Mouse (Mus musculus): Measurements from ENCODE around the gene Tufm. TPM values are rescaled to one million over a fixed set of nuclear protein-coding genes. Genes with fewer than 3 reads are reported as not detected.

Gene Tufm
- polyA plus RNA-seq, 1 experiment from 2014 or later, result 178 TPM

DNA sequence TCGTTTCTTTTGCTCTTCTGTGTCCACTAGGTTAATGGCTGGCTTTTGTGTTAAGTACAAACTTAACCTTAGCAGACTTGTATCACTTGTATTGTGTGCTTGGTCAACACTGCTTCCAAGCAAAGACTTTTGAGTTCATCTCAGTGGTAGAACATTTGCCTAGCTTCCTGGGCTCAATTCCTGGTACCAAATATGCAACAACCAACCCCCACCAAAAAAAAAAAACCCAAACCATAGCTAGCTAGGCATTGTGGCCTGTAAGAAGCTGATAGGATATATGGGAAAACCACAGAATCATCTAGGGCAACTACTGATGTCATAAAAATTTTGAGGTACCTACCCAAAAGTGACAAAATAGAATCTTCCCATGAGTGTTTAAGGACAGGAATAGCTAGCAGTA lies 3.8 kb downstream of the Tufm start:
- no peak for DNase-seq (ENCODE audit: low spot score)
- H3K36me3 ChIP-seq, result peaks cover 77% of the 10 kb centered on the region
- peaks cover 13% of the 10 kb centered on the region for H3K4me1 ChIP-seq
- H3K4me3 ChIP-seq, result no peak overlapping the region
- 93% methylated on average over 1 of the region's 1 CpGs for WGBS
- no peaks in the 10 kb centered on the region for H3K27me3 ChIP-seq (ENCODE audit: low read depth, poor library complexity, severe bottlenecking)
- no peak overlapping the region for H3K27ac ChIP-seq (replicated peaks)
- H3K9me3 ChIP-seq (replicated peaks), result no peaks in the 10 kb centered on the region

DNA sequence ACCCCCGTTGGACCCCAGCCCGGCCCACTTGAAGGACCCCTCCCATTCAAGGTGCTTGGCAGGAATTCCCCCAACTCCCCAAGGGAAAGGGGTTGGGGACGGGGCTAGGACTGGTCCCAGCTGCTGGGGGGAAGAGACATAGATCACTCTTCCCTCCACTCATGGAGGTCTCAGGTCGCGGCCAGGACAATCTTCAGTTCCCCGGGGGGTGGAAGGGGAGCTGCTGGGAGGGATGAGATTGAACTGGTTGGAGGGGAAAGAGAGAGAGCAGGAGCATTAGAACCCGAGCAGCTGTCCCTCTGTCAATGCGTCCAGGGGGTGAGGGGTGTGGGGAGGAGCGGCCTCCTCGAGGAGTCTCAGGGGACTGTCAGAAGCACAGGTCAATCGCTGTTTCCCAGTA lies 4.8 kb downstream of the Tufm start:
- Histone ChIP-seq H3K4me1 (peaks cover 10% of the 10 kb centered on the region), H3K4me3 (no peak overlapping the region), H3K9me3 (replicated peaks) (no peaks in the 10 kb centered on the region), H3K36me3 (peaks cover 86% of the 10 kb centered on the region), H3K27ac (replicated peaks) (no peak overlapping the region), H3K27me3 (ENCODE audit: low read depth, poor library complexity, severe bottlenecking) (no peaks in the 10 kb centered on the region)
- DNase-seq (ENCODE audit: low spot score), result no peak
- 72% methylated on average over 11 of the region's 11 CpGs for WGBS

GRCm38 (mm10) chr7:126494120-126494519 lies 7.0 kb downstream of the Tufm start:
- DNase-seq (ENCODE audit: low spot score), result no peak
- no peaks in the 10 kb centered on the region for H3K9me3 ChIP-seq (replicated peaks)
- no peaks in the 10 kb centered on the region for H3K27me3 ChIP-seq (ENCODE audit: low read depth, poor library complexity, severe bottlenecking)
- WGBS, result 92% methylated on average over 6 of the region's 6 CpGs
- no peak overlapping the region for H3K27ac ChIP-seq (replicated peaks)
- peaks cover 99% of the 10 kb centered on the region for H3K36me3 ChIP-seq
- no peaks in the 10 kb centered on the region for H3K4me1 ChIP-seq
- H3K4me3 ChIP-seq, result no peak overlapping the region

- Histone ChIP-seq H3K27ac (replicated peaks) (no peak overlapping the region), H3K9me3 (replicated peaks) (no peaks in the 10 kb centered on the region), H3K27me3 (ENCODE audit: low read depth, poor library complexity, severe bottlenecking) (no peaks in the 10 kb centered on the region), H3K36me3 (peaks cover 98% of the 10 kb centered on the region), H3K4me3 (no peak overlapping the region), H3K4me1 (peaks cover 9% of the 10 kb centered on the region)
- no peak for DNase-seq (ENCODE audit: low spot score)
- 93% methylated on average over 5 of the region's 5 CpGs for WGBS
Observed at GRCm38 (mm10) chr7:126496475-126496874, 9.3 kb downstream of the Tufm start.

DNA sequence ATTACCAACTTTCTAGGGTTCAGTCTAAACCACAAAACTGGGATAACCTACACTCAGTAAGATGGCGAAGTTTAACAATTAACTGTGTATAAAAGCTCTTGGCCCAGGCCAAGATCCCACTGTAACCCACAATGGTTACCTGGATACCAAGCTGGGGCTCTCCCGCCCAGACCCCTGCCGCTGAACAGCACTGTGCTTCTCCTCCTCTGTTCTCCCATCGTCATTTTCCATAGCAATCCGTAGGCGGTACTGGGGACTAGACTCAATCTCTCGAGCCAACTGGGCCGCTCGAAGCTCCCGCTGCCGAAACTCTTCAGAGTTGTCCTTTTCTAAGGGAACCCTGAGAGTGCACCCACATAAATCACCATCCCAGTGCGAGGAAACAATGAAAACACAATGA lies 10.8 kb downstream of the Tufm start:
- Histone ChIP-seq H3K36me3 (peaks cover 83% of the 10 kb centered on the region), H3K27ac (replicated peaks) (no peak overlapping the region), H3K27me3 (ENCODE audit: low read depth, poor library complexity, severe bottlenecking) (no peaks in the 10 kb centered on the region), H3K4me1 (peaks cover 11% of the 10 kb centered on the region), H3K9me3 (replicated peaks) (no peaks in the 10 kb centered on the region), H3K4me3 (no peak overlapping the region)
- DNase-seq (ENCODE audit: low spot score), result no peak
- 97% methylated on average over 12 of the region's 12 CpGs for WGBS

DNA sequence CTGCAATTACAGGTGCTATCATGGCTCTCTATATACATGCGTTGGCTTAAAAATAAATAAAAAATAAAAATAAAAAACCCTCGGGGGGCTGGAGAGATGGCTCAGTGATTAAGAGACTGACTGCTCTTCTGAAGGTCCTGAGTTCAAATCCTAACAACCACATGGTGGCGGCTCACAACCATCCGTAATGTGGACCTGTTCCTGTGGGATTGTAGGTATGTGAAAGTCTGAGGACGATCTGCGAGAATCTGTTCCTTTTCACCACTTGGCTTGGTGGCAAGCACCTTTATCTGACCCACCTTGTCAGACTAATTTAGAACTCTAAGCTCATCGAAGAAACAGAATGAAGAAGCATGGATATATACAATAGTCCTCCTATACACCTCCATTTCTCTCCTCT lies 12.3 kb downstream of the Tufm start:
- no peak overlapping the region for H3K4me3 ChIP-seq
- no peak for DNase-seq (ENCODE audit: low spot score)
- no peaks in the 10 kb centered on the region for H3K9me3 ChIP-seq (replicated peaks)
- H3K36me3 ChIP-seq, result peaks cover 69% of the 10 kb centered on the region
- H3K27me3 ChIP-seq (ENCODE audit: low read depth, poor library complexity, severe bottlenecking), result no peaks in the 10 kb centered on the region
- peaks cover 19% of the 10 kb centered on the region for H3K4me1 ChIP-seq
- no peak overlapping the region for H3K27ac ChIP-seq (replicated peaks)
- 93% methylated on average over 7 of the region's 7 CpGs for WGBS

DNA sequence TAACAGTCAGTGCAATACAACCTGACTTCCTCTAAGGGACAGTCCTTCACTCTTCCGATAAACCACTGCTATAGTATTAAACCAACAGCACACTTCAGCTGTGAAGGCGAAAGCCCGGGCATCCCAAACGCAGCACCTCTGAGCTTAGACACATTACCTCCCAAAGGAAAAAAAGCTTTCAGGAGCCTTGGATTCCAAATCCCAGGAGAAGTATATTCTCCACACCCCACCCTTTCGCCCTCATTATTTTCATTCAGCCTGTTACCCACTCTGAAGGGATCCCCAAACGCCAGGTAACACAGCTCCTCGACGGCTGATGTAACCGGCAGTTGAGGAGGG lies 14.5 kb downstream of the Tufm start:
- peaks cover 47% of the 10 kb centered on the region for H3K36me3 ChIP-seq
- H3K4me1 ChIP-seq, result peaks cover 28% of the 10 kb centered on the region
- DNase-seq (ENCODE audit: low spot score), result no peak
- no peaks in the 10 kb centered on the region for H3K9me3 ChIP-seq (replicated peaks)
- peak overlapping the region; percentile 100 for H3K4me3 ChIP-seq
- H3K27me3 ChIP-seq (ENCODE audit: low read depth, poor library complexity, severe bottlenecking), result no peaks in the 10 kb centered on the region
- peak overlapping the region; percentile 100 for H3K27ac ChIP-seq (replicated peaks)
- WGBS, result 5% methylated on average over 9 of the region's 9 CpGs

DNA sequence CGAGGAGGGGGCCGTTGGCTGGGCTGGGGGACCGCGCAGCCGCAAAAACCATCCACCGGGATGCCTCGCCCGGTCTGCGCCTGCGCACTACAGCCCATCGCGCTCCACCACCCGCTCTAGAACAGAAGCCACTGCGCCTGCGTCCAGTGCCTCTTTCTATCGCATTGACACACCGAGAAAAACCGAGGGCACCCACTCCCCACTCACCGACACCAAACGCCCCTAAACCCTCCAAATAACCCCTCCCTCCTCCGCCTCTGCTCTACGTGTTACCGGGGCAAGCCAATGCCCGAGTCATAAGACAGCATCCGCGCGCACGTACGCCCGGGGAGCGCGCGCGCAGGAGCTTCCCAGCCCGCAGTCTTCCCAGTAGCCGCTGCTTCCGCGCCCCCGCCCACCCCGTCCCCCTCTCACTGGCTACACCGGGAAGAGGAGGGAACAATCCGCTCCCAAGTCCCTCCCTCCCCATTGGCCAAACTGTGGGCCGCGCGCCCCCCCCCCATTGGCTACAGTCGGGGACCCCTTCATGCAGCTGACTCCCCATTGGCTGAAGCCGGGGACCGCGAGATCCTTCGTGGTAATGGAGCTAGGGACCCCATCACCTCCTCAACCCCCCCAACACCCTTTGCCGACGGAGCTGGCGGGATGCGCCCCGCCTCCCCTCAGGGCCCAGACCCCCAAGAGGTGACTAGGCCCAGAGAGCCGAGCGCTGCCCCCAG lies 15.0 kb downstream of the Tufm start:
- Histone ChIP-seq H3K27me3 (ENCODE audit: low read depth, poor library complexity, severe bottlenecking) (no peaks in the 10 kb centered on the region), H3K4me3 (peak overlapping the region; percentile 100), H3K36me3 (peaks cover 41% of the 10 kb centered on the region), H3K9me3 (replicated peaks) (no peaks in the 10 kb centered on the region), H3K27ac (replicated peaks) (peak overlapping the region; percentile 100), H3K4me1 (peaks cover 28% of the 10 kb centered on the region)
- WGBS, result 0% methylated on average over 57 of the region's 57 CpGs
- DNase-seq (ENCODE audit: low spot score), result peak; percentile 99

DNA sequence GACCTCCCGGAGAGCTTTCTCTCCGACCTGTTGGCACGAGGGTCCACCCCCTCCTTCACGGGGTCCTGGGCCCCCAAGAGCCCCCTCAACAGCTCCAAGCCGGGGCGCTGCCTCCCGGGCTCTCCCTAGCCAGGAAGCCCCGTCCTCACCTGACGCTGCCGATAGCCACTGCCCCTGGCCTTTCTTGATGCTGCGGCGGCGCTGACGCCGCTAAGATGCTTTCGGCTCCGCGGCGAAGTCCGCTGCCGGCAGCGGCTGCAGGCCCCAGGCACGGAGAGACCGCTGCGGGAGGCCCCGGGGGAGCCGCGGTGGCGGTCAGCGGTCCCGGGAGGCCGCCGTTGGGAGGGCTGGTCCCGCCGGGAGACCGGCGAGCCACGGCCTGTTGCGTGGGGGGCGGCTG lies 15.6 kb downstream of the Tufm start:
- Histone ChIP-seq H3K27me3 (ENCODE audit: low read depth, poor library complexity, severe bottlenecking) (no peaks in the 10 kb centered on the region), H3K4me1 (peaks cover 28% of the 10 kb centered on the region), H3K9me3 (replicated peaks) (no peaks in the 10 kb centered on the region), H3K36me3 (peaks cover 36% of the 10 kb centered on the region), H3K4me3 (peak overlapping the region; percentile 100), H3K27ac (replicated peaks) (peak overlapping the region; percentile 100)
- DNase-seq (ENCODE audit: low spot score), result no peak
- 1% methylated on average over 40 of the region's 40 CpGs for WGBS

DNA sequence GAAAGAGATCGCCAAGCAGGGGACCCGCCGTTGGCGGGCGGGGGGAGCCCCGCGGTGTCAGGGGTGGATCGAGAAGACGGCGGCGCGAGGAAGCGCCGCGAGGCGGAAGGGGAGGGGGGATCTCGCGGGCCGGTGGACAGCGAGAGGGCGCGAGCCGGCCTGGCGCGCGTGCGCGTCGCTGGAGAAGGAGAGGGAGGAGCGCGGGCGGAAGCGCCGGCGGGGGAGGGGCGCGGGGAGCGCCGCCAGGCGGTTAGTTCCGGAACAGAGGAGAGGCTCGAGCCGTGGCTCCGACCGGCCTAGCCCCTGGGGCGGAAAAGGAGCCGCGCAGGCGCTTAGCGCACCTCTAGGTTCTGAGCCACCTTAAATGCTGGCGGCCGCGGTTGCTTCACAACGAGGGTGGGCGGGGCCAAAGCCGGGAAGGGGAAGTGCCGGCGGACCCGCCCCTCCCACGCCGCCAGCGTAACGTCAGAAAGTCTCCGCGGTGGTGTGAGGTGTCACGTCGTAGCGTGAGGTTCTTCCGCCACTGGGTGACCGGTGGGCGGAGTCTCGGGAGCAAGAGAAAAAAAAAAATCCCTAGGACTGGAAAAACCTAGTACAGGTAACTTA lies 16.2 kb downstream of the Tufm start, which contains the start of gene Atxn2l:
TSS of gene Atxn2l (minus strand) at position 165 of the 606 bp plus-strand sequence.
- Histone ChIP-seq H3K36me3 (peaks cover 29% of the 10 kb centered on the region), H3K27me3 (ENCODE audit: low read depth, poor library complexity, severe bottlenecking) (no peaks in the 10 kb centered on the region), H3K4me1 (peaks cover 28% of the 10 kb centered on the region), H3K27ac (replicated peaks) (peak within 1 kb of the TSS; percentile 100), H3K9me3 (replicated peaks) (no peaks in the 10 kb centered on the region), H3K4me3 (peak within 1 kb of the TSS; percentile 100)
- peak; percentile 99 for DNase-seq (ENCODE audit: low spot score)
- under 1% methylated on average over 70 of the region's 72 CpGs for WGBS

- Histone ChIP-seq H3K27ac (replicated peaks) (no peak overlapping the region), H3K4me1 (peaks cover 28% of the 10 kb centered on the region), H3K36me3 (peaks cover 14% of the 10 kb centered on the region), H3K27me3 (ENCODE audit: low read depth, poor library complexity, severe bottlenecking) (no peaks in the 10 kb centered on the region), H3K9me3 (replicated peaks) (no peaks in the 10 kb centered on the region), H3K4me3 (no peak overlapping the region)
- 84% methylated on average over 2 of the region's 2 CpGs for WGBS
- no peak for DNase-seq (ENCODE audit: low spot score)
Observed at GRCm38 (mm10) chr7:126504913-126505312, 17.8 kb downstream of the Tufm start.

DNA sequence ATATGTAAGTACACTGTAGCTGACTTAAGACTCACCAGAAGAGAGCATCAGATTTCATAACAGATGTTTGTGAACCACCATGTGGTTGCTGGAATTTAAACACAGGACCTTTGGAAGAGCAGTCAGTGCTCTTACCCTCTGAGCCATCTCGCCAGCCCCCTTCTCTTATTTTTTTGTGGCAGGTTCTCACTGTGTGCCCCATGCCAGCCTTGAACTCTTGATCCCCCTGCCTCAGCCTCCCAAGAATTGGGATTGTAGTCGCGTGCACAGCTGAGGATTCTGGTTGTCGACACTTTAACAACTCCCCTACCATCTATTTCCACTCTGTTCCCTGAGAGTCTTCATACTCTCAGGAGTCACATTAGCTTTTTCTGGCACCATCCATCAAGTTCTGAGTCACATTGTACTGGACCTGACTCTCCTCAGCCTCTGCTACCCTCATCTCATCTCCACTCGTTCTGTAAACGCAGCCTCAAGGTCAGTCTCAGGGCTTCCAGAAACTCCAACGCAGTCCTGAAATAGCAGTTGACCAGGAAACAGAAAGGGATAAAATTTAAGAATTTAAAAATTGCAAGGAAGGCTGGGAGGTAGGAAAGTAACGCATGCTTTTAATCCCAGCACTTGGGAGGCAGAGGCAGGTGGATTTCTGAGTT lies 20.1 kb downstream of the Tufm start:
- no peak for DNase-seq (ENCODE audit: low spot score)
- 85% methylated on average over 8 of the region's 8 CpGs for WGBS
- no peaks in the 10 kb centered on the region for H3K9me3 ChIP-seq (replicated peaks)

DNA sequence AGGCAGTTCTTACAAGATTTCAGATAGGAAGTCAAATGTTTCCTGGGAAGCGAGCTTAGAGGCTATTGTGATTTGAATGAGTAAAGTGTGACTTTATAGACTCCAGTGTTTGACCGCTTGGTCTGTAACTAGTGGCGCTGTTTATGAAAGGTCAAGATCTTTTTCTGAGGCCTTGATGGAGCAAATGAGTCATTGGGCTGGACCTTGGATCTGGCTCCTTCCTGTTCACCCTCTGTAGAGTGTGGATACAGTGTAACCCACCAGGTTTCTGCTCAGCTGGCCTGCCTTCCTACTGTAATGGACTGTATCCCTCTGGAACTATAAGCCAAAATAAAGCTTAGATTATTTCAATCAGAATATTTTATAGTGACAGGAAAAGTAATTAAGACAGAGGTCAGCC lies 24.1 kb downstream of the Tufm start:
- 89% methylated on average over 3 of the region's 3 CpGs for WGBS
- H3K4me1 ChIP-seq, result 0 out of 2 replicates have a peak, but pooled peaks cover 4% of the 10 kb centered on the region
- H3K36me3 ChIP-seq, result no peaks in the 10 kb centered on the region
- no peaks in the 10 kb centered on the region for H3K9me3 ChIP-seq (replicated peaks)
- H3K27me3 ChIP-seq (ENCODE audit: low read depth, poor library complexity, severe bottlenecking), result no peaks in the 10 kb centered on the region
- H3K27ac ChIP-seq (replicated peaks), result no peak overlapping the region
- DNase-seq (ENCODE audit: low spot score), result no peak
- no peak overlapping the region for H3K4me3 ChIP-seq

More for the DNA sequence above, 20.1 kb downstream of the Tufm start:
- H3K4me3 ChIP-seq, result no peak overlapping the region
- peaks cover 17% of the 10 kb centered on the region for H3K4me1 ChIP-seq
- no peaks in the 10 kb centered on the region for H3K27me3 ChIP-seq (ENCODE audit: low read depth, poor library complexity, severe bottlenecking)
- no peak overlapping the region for H3K27ac ChIP-seq (replicated peaks)
- H3K36me3 ChIP-seq, result no peaks in the 10 kb centered on the region
